Comparison of ENCODE assay signal across 29 mouse cellular contexts in genomic region chrX:12340561-12340960, GRCm38 (mm10).
DNase-seq lines count a peak whose midpoint lies in the region; ATAC-seq lines count a peak whose summit lies in the region.
"Had no signal": no experiment of that assay in that cellular context is flagged by ENCODE, and none has a peak within 500 bp of the region (broad histone marks: within the 10 kb centered on the region; RNA-seq: fewer than 3 reads in every experiment).

No protein-coding gene starts in this region.

- no peak overlapping the region for H3K27ac ChIP-seq in kidney, embryonic 14.5 days (ENCODE audit: low read depth, low read length)
- H3K27ac ChIP-seq in intestine, embryonic 16.5 days (ENCODE audit: low read length) = no peak overlapping the region
- H3K27ac ChIP-seq: embryonic facial prominence, embryonic 15.5 days; heart, embryonic 15.5 days; hindbrain, embryonic 10.5 days; intestine, embryonic 15.5 days; kidney, embryonic 15.5 days; liver, embryonic 15.5 days; lung, embryonic 15.5 days; midbrain, embryonic 13.5 days; neural tube, embryonic 12.5 days had no signal

- 75% methylated on average over 9 of the region's 9 CpGs for WGBS in kidney, embryonic 14.5 days
- 80% methylated on average over 9 of the region's 9 CpGs for WGBS in intestine, embryonic 16.5 days

- no peaks in the 10 kb centered on the region for H3K4me1 ChIP-seq in kidney, embryonic 14.5 days (ENCODE audit: control insufficient read depth, insufficient read depth, low read length)
- H3K4me1 ChIP-seq in intestine, embryonic 16.5 days (ENCODE audit: control insufficient read depth, insufficient read depth, low read length) = no peaks in the 10 kb centered on the region
- H3K4me1 ChIP-seq: embryonic facial prominence, embryonic 15.5 days; heart, embryonic 15.5 days; hindbrain, embryonic 10.5 days; intestine, embryonic 15.5 days; kidney, embryonic 15.5 days; liver, embryonic 15.5 days; lung, embryonic 15.5 days; midbrain, embryonic 13.5 days; neural tube, embryonic 12.5 days had no signal

- no peaks in the 10 kb centered on the region for H3K9me3 ChIP-seq in kidney, embryonic 14.5 days (ENCODE audit: control insufficient read depth, low read length)
- no peaks in the 10 kb centered on the region for H3K9me3 ChIP-seq in intestine, embryonic 16.5 days (ENCODE audit: control insufficient read depth, low read length)
- H3K9me3 ChIP-seq: embryonic facial prominence, embryonic 15.5 days; G1E; heart, embryonic 15.5 days; hindbrain, embryonic 10.5 days; intestine, embryonic 15.5 days; kidney, embryonic 15.5 days; limb, embryonic 10.5 days; liver, embryonic 15.5 days; lung, embryonic 15.5 days; megakaryocyte, embryonic 14.5 days; midbrain, embryonic 13.5 days; neural tube, embryonic 12.5 days had no signal

- no peak overlapping the region for H3K9ac ChIP-seq in kidney, embryonic 14.5 days (ENCODE audit: low read depth, low read length)
- no peak overlapping the region for H3K9ac ChIP-seq in intestine, embryonic 16.5 days (ENCODE audit: low read depth, low read length)
- H3K9ac ChIP-seq: embryonic facial prominence, embryonic 15.5 days; heart, embryonic 15.5 days; intestine, embryonic 15.5 days; kidney, embryonic 15.5 days; liver, embryonic 15.5 days; lung, embryonic 15.5 days; midbrain, embryonic 13.5 days; neural tube, embryonic 12.5 days had no signal

- peak; percentile 2 to 34 for DNase-seq in left cerebral cortex, adult 18-20 months (ENCODE audit: low spot score in 2 of 2)
- DNase-seq in left cerebral cortex, postnatal 10 days (ENCODE audit: extremely low spot score in 1 of 2, low spot score in 2 of 2) = no peak
- DNase-seq in left cerebral cortex, adult 9 months (ENCODE audit: low spot score in 2 of 2) = peak; percentile 13 to 48
- peak; percentile 11 for DNase-seq in right cerebral cortex, postnatal 25 days
- DNase-seq: adrenal gland, adult 2 months; B cell, adult 2 months; cerebellum, adult 9-10 months; gastrocnemius, postnatal 14 days; liver; lung, postnatal 36 days; thymus, postnatal 36 days had no signal

- ATAC-seq in frontal cortex, adult (ENCODE audit: low TSS enrichment) = peak; percentile 79
- no peak for ATAC-seq in kidney, embryonic 14.5 days (ENCODE audit: low FRiP score, low TSS enrichment)
- ATAC-seq in intestine, embryonic 16.5 days = no peak
- ATAC-seq: forebrain, embryonic 14.5 days; hindbrain, embryonic 16.5 days; intestine, embryonic 15.5 days; midbrain, embryonic 13.5 days had no signal

- H3K36me3 ChIP-seq in kidney, embryonic 14.5 days (ENCODE audit: control insufficient read depth, insufficient read depth, low read length) = no peaks in the 10 kb centered on the region
- no peaks in the 10 kb centered on the region for H3K36me3 ChIP-seq in intestine, embryonic 16.5 days (ENCODE audit: control insufficient read depth, insufficient read depth, low read length)
- H3K36me3 ChIP-seq: embryonic facial prominence, embryonic 15.5 days; G1E; heart, embryonic 15.5 days; hindbrain, embryonic 10.5 days; intestine, embryonic 15.5 days; kidney, embryonic 15.5 days; limb, embryonic 10.5 days; liver, embryonic 15.5 days; lung, embryonic 15.5 days; midbrain, embryonic 13.5 days; neural tube, embryonic 12.5 days had no signal

- intact Hi-C loops in left cerebral cortex, postnatal 10 days (cut with DNase I) = no loop called here

- H3K27me3 ChIP-seq in kidney, embryonic 14.5 days (ENCODE audit: control insufficient read depth, insufficient read depth, low read length) = no peaks in the 10 kb centered on the region
- H3K27me3 ChIP-seq in intestine, embryonic 16.5 days (replicated peaks; ENCODE audit: control insufficient read depth, insufficient read depth, low read length) = no peaks in the 10 kb centered on the region
- H3K27me3 ChIP-seq: CH12.LX; embryonic facial prominence, embryonic 15.5 days; heart, embryonic 15.5 days; intestine, embryonic 15.5 days; liver, embryonic 15.5 days; lung, embryonic 15.5 days; midbrain, embryonic 13.5 days; neural tube, embryonic 12.5 days had no signal

- H3K4me3 ChIP-seq in kidney, embryonic 14.5 days (ENCODE audit: low read length) = no peak overlapping the region
- H3K4me3 ChIP-seq in intestine, embryonic 16.5 days (ENCODE audit: low read length) = no peak overlapping the region
- H3K4me3 ChIP-seq: embryonic facial prominence, embryonic 15.5 days; heart, embryonic 15.5 days; hindbrain, embryonic 10.5 days; intestine, embryonic 15.5 days; kidney, embryonic 15.5 days; limb, embryonic 10.5 days; liver, embryonic 15.5 days; lung, embryonic 15.5 days; megakaryocyte, embryonic 14.5 days; midbrain, embryonic 13.5 days; neural tube, embryonic 12.5 days had no signal

- no peak overlapping the region for H3K4me2 ChIP-seq in kidney, embryonic 14.5 days (replicated peaks; ENCODE audit: low read depth, low read length)
- no peak overlapping the region for H3K4me2 ChIP-seq in intestine, embryonic 16.5 days (ENCODE audit: low read depth, low read length)
- H3K4me2 ChIP-seq: embryonic facial prominence, embryonic 15.5 days; heart, embryonic 15.5 days; intestine, embryonic 15.5 days; kidney, embryonic 15.5 days; liver, embryonic 15.5 days; lung, embryonic 15.5 days; midbrain, embryonic 13.5 days; neural tube, embryonic 12.5 days had no signal

Comparison
In these comparisons a context has a peak if more than half of its experiments do, and no peak if none do; other contexts are left out.
1. DNase-seq: peak in left cerebral cortex, adult 18-20 months (2 of 2), left cerebral cortex, adult 9 months (2 of 2) and right cerebral cortex, postnatal 25 days (single experiment); none in left cerebral cortex, postnatal 10 days (0 of 2).